Mouse (Mus musculus) embryonic facial prominence, embryonic 11.5 days (tissue): Measurements from ENCODE around the gene Diaph3. TPM values are rescaled to one million over a fixed set of nuclear protein-coding genes. Genes with fewer than 3 reads are reported as not detected.
A peak's percentile ranks its signal among the peaks of the same experiment; 100 is the strongest.

ENCODE experiments used
- ATAC-seq: fragments of 200-750 bp; cut with Nextera tagmentation; replicated peaks from 2 replicates; pipeline ENCODE4 v1.8.0; 2017; ENCODE audit warnings: low read depth; ENCODE audit not compliant: insufficient number of reproducible peaks, low FRiP score, low TSS enrichment
- DNase-seq: peaks from one replicate; pipeline ENCODE4 v3.0.0-alpha.2; 2015; ENCODE audit warnings: low spot score
- H3K27ac ChIP-seq: fragments of 300-500 bp; sonication (generic); replicated peaks from 2 replicates; pipeline ENCODE4 v1.5.1; 2014; ENCODE audit warnings: mild to moderate bottlenecking, low read depth, low read length, control low read depth
- H3K27me3 ChIP-seq: fragments of 300-500 bp; sonication (generic); 2 replicates; pipeline ENCODE4 v1.6.1; 2014; ENCODE audit warnings: mild to moderate bottlenecking, low read length, moderate library complexity, mixed read lengths; ENCODE audit not compliant: control insufficient read depth, insufficient read depth
- H3K36me3 ChIP-seq: fragments of 300-500 bp; sonication (generic); replicated peaks from 2 replicates; pipeline ENCODE4 v1.6.1; 2014; ENCODE audit warnings: low read depth, mild to moderate bottlenecking, low read length, moderate library complexity, mixed read lengths; ENCODE audit not compliant: control insufficient read depth, insufficient read depth
- H3K4me1 ChIP-seq: fragments of 300-500 bp; sonication (generic); 2 replicates; pipeline ENCODE4 v1.6.1; 2014; ENCODE audit warnings: low read length, mixed read lengths; ENCODE audit not compliant: control insufficient read depth, insufficient read depth
- H3K4me2 ChIP-seq: fragments of 300-500 bp; sonication (generic); 2 replicates; pipeline ENCODE4 v1.6.1; 2014; ENCODE audit warnings: low read depth, mild to moderate bottlenecking, control low read depth, low read length, moderate library complexity
- H3K4me3 ChIP-seq: fragments of 300-500 bp; sonication (generic); 2 replicates; pipeline ENCODE4 v1.5.1; 2014; ENCODE audit warnings: low read depth, low read length, control low read depth
- H3K9ac ChIP-seq: fragments of 300-500 bp; sonication (generic); replicated peaks from 2 replicates; pipeline ENCODE4 v1.6.1; 2014; ENCODE audit warnings: mild to moderate bottlenecking, control low read depth, low read length
- H3K9me3 ChIP-seq: fragments of 300-500 bp; sonication (generic); replicated peaks from 2 replicates; pipeline ENCODE4 v1.6.1; 2016; ENCODE audit warnings: mild to moderate bottlenecking, low read length, inconsistent platforms, mixed read lengths; ENCODE audit not compliant: control insufficient read depth
- WGBS: fragments of 180-500 bp; shearing (Covaris S2); extraction: QIAGEN DNeasy Blood & Tissue Kit; methylation state at CpG from one replicate; pipeline ENCODE4 v1.1.7; 2014; 5-methylcytosine and 5-hydroxymethylcytosine counted together
- polyA plus RNA-seq: library from polyadenylated mRNA; unstranded; fragments of >200 nt; fragmentation: Nextera tagmentation; extraction: Ambion mirVana; gene quantifications from 2 replicates; pipeline ENCODE4 v1.2.1, GENCODE M21; 2014

Gene Diaph3
- polyA plus RNA-seq, 1 experiment from 2014 or later, result 10.5 TPM

DNA sequence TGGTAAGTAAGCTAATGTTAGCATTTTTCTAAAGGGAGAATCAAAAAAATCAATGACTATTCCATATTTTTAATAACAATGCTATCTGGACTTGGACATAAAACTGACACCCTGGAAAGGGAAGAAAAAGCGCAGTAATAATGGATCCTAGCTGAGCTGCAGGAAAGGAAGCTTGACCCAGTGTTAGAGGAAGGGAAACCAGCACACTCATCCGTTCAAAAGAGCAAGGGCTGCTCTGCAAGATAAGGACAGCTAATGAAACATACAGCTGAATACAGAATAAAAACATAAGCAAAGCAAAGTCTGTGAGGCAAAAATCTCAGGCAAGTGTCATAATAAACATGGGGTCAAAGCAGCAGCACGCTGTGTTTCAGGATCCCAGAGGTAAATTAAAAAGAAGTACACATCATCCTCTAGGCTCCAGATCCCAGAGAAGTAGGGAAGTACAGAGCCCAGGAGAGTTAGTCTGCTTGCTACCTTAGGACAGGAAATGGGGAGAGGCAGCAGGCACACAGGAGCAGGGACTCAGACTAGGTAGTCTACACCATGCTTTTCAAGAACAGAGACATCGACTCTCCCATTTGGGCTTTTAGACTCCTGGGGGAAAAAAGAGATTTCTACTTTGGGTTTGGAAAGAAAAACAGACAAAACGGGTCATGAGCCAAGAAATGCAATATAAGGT, 255.5 kb downstream of the Diaph3 start:
- DNase-seq (no peak), ATAC-seq (no peak)
- Histone ChIP-seq H3K9me3 (no peaks in the 10 kb centered on the region), H3K4me2 (no peak overlapping the region), H3K4me3 (no peak overlapping the region), H3K36me3 (no peaks in the 10 kb centered on the region), H3K9ac (no peak overlapping the region), H3K4me1 (no peaks in the 10 kb centered on the region), H3K27ac (no peak overlapping the region), H3K27me3 (no peaks in the 10 kb centered on the region)
- WGBS, result 81% methylated on average over 5 of the region's 5 CpGs

DNA sequence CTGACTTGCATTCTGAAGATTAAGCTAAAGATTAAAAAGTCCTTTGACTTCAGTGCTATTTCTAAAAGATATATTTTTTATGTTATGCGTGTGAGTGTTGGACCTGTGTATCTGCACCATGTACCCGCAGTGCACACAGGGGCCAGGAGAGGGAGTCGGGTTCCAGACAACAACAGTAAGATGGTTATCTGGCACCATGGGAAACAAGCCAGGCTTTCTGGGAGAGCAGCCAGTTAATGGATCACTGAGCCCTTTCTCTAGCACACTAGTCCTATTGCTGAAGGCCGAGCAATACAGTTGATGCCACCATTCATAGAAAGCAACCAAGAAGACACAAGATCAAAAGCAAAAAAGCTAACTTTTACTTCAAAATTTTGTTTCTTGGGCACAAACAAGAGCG, 271.5 kb downstream of the Diaph3 start:
- 93% methylated on average over 5 of the region's 5 CpGs for WGBS
- DNase-seq (peak; percentile 17), ATAC-seq (no peak)
- H3K27ac ChIP-seq, result no peak overlapping the region
- H3K27me3 ChIP-seq, result no peaks in the 10 kb centered on the region
- H3K4me2 ChIP-seq, result no peak overlapping the region
- H3K4me3 ChIP-seq, result no peak overlapping the region
- H3K4me1 ChIP-seq, result no peaks in the 10 kb centered on the region
- no peaks in the 10 kb centered on the region for H3K36me3 ChIP-seq
- H3K9ac ChIP-seq, result no peak overlapping the region
- no peaks in the 10 kb centered on the region for H3K9me3 ChIP-seq

DNA sequence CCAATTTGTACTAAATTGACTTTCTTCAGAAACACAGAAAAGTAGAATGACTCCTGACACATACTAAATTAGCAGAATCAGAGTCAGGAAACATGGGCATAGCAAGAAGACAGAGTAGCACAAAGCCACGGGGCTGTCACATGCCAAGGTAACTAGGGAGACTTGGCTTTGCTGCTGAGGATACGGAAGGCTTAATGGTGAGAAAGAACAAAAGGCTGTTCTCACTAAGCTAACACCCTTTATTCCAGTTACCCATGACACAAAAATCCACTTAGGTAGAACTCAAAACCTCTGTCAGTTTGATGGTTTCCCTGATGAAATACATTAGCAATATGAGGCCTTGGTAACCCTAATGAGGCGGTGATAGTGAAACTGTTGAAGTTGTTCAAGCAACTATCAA, 273.9 kb downstream of the Diaph3 start:
- DNase-seq (no peak), ATAC-seq (no peak)
- no peak overlapping the region for H3K4me3 ChIP-seq

DNA sequence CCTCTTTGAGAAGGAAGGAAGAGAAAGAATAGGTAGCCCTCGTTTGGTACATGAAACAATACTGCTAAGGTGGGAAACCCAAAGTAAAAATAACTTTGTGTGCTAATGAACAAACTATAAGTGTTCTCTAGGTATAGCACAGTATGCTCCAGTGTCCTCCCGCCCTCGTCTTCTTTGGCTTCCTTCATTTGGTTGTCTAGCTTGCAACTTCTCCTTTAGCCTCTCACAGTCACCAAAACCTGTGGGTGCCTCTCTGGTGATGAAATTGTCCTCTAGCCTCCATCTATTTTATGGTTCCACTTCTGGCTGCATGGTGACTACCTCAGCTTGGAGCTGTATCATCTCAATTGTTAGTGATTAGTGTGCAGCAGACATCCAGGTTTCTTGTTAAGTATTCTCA, 277.0 kb downstream of the Diaph3 start:
- Histone ChIP-seq H3K9ac (no peak overlapping the region), H3K36me3 (no peaks in the 10 kb centered on the region), H3K4me2 (no peak overlapping the region), H3K4me1 (no peaks in the 10 kb centered on the region), H3K27me3 (no peaks in the 10 kb centered on the region), H3K27ac (no peak overlapping the region), H3K9me3 (no peaks in the 10 kb centered on the region), H3K4me3 (no peak overlapping the region)
- no peak for DNase-seq
- 84% methylated on average over 3 of the region's 3 CpGs for WGBS
- no peak for ATAC-seq

More for the DNA sequence above, 273.9 kb downstream of the Diaph3 start:
- Histone ChIP-seq H3K27ac (no peak overlapping the region), H3K4me2 (no peak overlapping the region), H3K4me1 (no peaks in the 10 kb centered on the region), H3K27me3 (no peaks in the 10 kb centered on the region), H3K9me3 (no peaks in the 10 kb centered on the region), H3K36me3 (no peaks in the 10 kb centered on the region), H3K9ac (no peak overlapping the region)
- WGBS, result 71% methylated on average over 3 of the region's 3 CpGs

DNA sequence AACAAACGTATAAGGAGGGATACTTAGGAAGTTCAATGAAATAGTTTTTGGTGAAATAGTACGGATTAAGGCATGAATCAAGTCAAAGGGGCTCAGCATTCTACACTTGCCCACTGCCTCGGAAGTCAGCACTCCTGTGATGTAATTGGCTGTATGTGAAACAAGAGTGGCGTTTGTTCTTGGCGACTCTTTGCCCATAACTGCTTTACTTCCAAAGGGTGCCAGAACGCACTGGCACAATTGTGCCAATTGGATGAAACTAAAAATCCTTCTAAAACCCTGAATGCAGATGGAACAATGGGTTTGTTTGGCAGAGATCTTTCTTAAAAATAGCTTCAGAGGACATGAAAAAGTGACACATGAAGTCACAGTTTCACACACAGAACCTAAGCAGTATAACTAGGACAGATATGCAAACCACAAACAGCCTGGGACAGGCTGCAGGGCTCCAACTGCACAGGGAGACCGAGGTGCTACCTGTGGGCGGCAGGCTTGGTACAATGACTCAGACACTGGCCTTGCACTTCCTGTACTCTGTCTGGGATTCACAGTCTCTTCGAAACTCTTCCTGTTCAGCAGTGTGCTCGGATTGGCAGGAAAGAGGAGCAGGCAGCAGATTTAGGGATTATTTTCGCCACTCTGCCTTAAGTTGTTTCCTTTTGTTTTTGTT, 279.6 kb downstream of the Diaph3 start:
- no peak overlapping the region for H3K4me2 ChIP-seq
- no peak overlapping the region for H3K9ac ChIP-seq
- 85% methylated on average over 11 of the region's 11 CpGs for WGBS
- no peaks in the 10 kb centered on the region for H3K9me3 ChIP-seq
- H3K27ac ChIP-seq, result no peak overlapping the region
- no peak overlapping the region for H3K4me3 ChIP-seq
- ATAC-seq, result no peak
- no peaks in the 10 kb centered on the region for H3K36me3 ChIP-seq
- no peaks in the 10 kb centered on the region for H3K27me3 ChIP-seq
- no peak for DNase-seq
- H3K4me1 ChIP-seq, result no peaks in the 10 kb centered on the region

DNA sequence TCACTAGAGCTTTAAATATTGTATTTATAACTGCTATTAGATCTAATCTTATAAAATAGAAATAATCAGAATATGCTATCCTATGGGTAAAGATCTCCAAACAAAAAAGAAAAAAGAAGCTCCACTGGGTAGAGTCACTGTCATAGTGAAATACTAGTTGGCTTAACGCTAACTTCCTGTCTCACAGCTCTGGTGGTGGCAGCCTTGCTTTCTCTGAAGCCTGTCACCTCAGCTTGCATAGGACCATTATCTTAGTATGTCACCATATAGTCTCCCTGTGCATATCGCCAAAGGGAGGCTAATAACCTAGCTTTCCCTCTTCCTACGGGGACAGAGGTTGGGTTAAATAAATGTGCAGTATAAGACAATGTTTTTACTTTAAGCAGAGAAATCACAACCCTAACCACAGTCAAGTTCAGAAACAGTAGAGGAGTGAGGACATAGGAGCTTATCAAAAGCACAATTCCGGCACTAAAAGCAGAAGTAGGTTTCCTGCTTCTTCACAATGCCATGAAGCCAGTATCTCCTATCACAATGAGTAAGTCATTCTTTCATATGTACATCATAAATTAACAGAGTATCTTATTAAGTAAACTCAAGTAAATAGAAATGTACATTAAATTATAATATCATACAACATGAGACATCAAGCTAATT, 293.8 kb downstream of the Diaph3 start:
- 91% methylated on average over 4 of the region's 4 CpGs for WGBS
- no peak overlapping the region for H3K27ac ChIP-seq
- no peak for DNase-seq
- no peak for ATAC-seq
- no peaks in the 10 kb centered on the region for H3K27me3 ChIP-seq
- H3K4me2 ChIP-seq, result no peak overlapping the region
- no peak overlapping the region for H3K4me3 ChIP-seq
- H3K36me3 ChIP-seq, result no peaks in the 10 kb centered on the region
- H3K9me3 ChIP-seq, result no peaks in the 10 kb centered on the region
- H3K9ac ChIP-seq, result no peak overlapping the region
- H3K4me1 ChIP-seq, result no peaks in the 10 kb centered on the region

DNA sequence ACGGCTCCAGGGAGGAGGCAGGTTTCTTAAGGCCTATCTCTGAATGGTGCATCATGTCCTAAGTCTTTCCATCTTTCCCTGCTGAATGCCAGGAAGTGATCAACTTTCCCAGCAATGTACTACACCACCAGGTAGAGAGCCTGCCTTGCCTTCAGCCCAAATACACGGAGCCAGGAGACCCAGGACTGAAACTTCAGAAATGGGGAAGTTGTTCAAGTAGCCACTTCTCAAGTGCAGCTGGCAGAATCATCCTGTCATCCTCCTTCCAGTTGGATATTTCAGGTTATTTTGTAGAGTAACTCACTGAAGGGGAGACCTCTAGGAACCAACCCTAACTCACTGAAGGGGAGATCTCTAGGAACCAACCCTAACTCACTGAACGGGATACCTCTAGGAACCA, 297.0 kb downstream of the Diaph3 start:
- WGBS, result 87% methylated on average over 3 of the region's 3 CpGs
- H3K36me3 ChIP-seq, result no peaks in the 10 kb centered on the region
- H3K4me2 ChIP-seq, result no peak overlapping the region
- ATAC-seq (no peak), DNase-seq (no peak)
- H3K4me3 ChIP-seq, result no peak overlapping the region
- no peaks in the 10 kb centered on the region for H3K9me3 ChIP-seq
- H3K27me3 ChIP-seq, result no peaks in the 10 kb centered on the region
- H3K9ac ChIP-seq, result no peak overlapping the region
- H3K27ac ChIP-seq, result no peak overlapping the region
- H3K4me1 ChIP-seq, result no peaks in the 10 kb centered on the region

DNA sequence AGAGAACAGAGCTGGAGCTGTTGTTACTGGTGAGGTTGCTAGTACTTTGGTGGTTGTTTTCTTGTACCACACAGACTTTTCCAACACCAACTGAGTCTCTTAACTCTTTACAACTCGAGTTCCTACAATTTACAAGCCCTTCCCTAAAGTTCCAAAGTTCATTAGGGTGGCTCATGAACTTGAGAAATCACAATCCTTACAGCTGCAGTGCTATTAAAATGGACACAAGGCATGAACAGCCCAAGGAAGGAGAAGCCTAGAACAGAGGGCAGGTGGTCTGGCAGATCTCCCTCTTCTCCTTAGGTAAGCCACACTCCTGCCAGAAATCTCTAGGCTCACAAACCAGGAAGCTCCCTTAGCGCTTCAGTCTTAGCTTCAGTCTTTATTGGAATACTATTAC, 303.4 kb downstream of the Diaph3 start:
- H3K9me3 ChIP-seq, result no peaks in the 10 kb centered on the region

More for the DNA sequence above, 303.4 kb downstream of the Diaph3 start:
- no peak for DNase-seq
- Histone ChIP-seq H3K36me3 (no peaks in the 10 kb centered on the region), H3K4me1 (no peaks in the 10 kb centered on the region), H3K27ac (no peak overlapping the region), H3K4me3 (no peak overlapping the region), H3K27me3 (no peaks in the 10 kb centered on the region), H3K9ac (no peak overlapping the region), H3K4me2 (no peak overlapping the region)
- WGBS, result 63% methylated on average over 2 of the region's 2 CpGs
- no peak for ATAC-seq
